Mouse (Mus musculus) small intestine, adult 2 months (tissue): ENCODE results near the gene Odr4. TPM values are rescaled to one million over a fixed set of nuclear protein-coding genes. Genes with fewer than 3 reads are reported as not detected.

Experiments used
- H3K27ac ChIP-seq: fragments of 200-500 bp; 2 replicates; pipeline ENCODE4 v1.5.1; 2012; ENCODE audit warnings: low read depth, low read length, control low read depth, inconsistent platforms; ENCODE audit not compliant: insufficient read depth
- H3K27me3 ChIP-seq: fragments of 200-500 bp; 2 replicates; pipeline ENCODE4 v1.6.1; 2012; ENCODE audit warnings: mild to moderate bottlenecking, moderate library complexity, low read length, inconsistent platforms; ENCODE audit not compliant: control insufficient read depth, insufficient read depth
- H3K36me3 ChIP-seq: fragments of 200-500 bp; 2 replicates; pipeline ENCODE4 v1.6.1; 2012; ENCODE audit warnings: mild to moderate bottlenecking, low read length, control low read depth, inconsistent platforms; ENCODE audit not compliant: control insufficient read depth, insufficient read depth
- H3K4me1 ChIP-seq: fragments of 200-500 bp; 2 replicates; pipeline ENCODE4 v1.6.1; 2012; ENCODE audit warnings: low read length, inconsistent platforms, mixed read lengths; ENCODE audit not compliant: control insufficient read depth, insufficient read depth, insufficient read length
- H3K4me3 ChIP-seq: fragments of 200-500 bp; 2 replicates; pipeline ENCODE4 v1.5.1; 2012; ENCODE audit warnings: low read depth, mild to moderate bottlenecking, control low read depth, inconsistent platforms, low read length, moderate library complexity
- CTCF ChIP-seq: fragments of 200-500 bp; IDR thresholded peaks from 2 replicates; pipeline ENCODE4 v1.5.1; 2012; ENCODE audit warnings: low read depth, mild to moderate bottlenecking, control low read depth, inconsistent platforms, low read length, moderate library complexity, mixed read lengths; ENCODE audit not compliant: insufficient replicate concordance, insufficient read length; ENCODE audit errors: extremely low read depth
- POLR2A ChIP-seq: fragments of 200-500 bp; IDR thresholded peaks from 2 replicates; pipeline ENCODE4 v1.6.1; 2012; ENCODE audit warnings: low read depth, mild to moderate bottlenecking, control low read depth, inconsistent platforms, low read length, moderate library complexity
- whole genome bisulfite sequencing: fragments of 180-500 bp; shearing (Covaris S2); methylation state at CpG from one replicate; pipeline ENCODE4 v1.1.7; 2018; 5-methylcytosine and 5-hydroxymethylcytosine counted together
- polyA plus RNA-seq: library from polyadenylated mRNA; depleted of rRNA; stranded (reverse); fragments of >200 nt; gene quantifications from 2 replicates; pipeline ENCODE4 v1.2.3, GENCODE M21; 2012

Odr4 gene
- polyA plus RNA-seq, 1 experiment: 1.5 TPM

- 89% methylated on average over 6 of the region's 6 CpGs for WGBS
- Histone ChIP-seq H3K4me1 (no peaks in the 10 kb centered on the region; the same call in 1 of the 2 replicates), H3K27me3 (no peaks in the 10 kb centered on the region), H3K36me3 (peaks cover 26% of the 10 kb centered on the region), H3K27ac (no peak overlapping the region), H3K4me3 (no peak overlapping the region)
- no peak for TF ChIP-seq POLR2A
Observed at GRCm38 (mm10) chr1:150389390-150390129, 3.3 kb downstream of the Odr4 start.

GRCm38 (mm10) chr1:150387572-150387971 is 5.3 kb downstream of the Odr4 start:
- Histone ChIP-seq H3K27me3 (no peaks in the 10 kb centered on the region), H3K4me1 (no peaks in the 10 kb centered on the region; the same call in 1 of the 2 replicates), H3K36me3 (peaks cover 34% of the 10 kb centered on the region), H3K4me3 (no peak overlapping the region), H3K27ac (no peak overlapping the region)
- 91% methylated on average over 9 of the region's 9 CpGs for WGBS
- TF ChIP-seq POLR2A: no peak
- no peak for TF ChIP-seq CTCF

DNA sequence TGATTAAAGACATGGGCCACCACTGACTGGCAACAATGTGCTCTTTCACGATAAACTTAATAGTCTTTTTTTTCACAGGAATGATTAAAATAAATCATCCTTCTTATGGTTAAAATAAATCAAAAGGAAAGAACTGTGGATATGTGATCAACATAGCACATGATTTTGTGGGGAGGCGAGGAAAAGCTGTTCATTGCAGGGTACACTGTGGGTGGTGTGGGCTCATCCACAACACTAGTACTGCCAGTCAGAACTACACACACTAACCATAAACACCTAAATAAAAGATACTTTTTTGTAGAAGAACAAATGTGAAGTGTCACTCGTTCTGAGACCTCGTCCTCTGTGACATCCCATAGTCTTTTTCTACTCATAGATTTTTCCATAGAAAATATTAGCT is 8.7 kb downstream of the Odr4 start:
- no peak for TF ChIP-seq CTCF
- no peak for TF ChIP-seq POLR2A
- 94% methylated on average over 4 of the region's 4 CpGs for WGBS
- Histone ChIP-seq H3K36me3 (peaks cover 35% of the 10 kb centered on the region), H3K27me3 (no peaks in the 10 kb centered on the region), H3K4me3 (no peak overlapping the region), H3K27ac (no peak overlapping the region), H3K4me1 (no peaks in the 10 kb centered on the region)

DNA sequence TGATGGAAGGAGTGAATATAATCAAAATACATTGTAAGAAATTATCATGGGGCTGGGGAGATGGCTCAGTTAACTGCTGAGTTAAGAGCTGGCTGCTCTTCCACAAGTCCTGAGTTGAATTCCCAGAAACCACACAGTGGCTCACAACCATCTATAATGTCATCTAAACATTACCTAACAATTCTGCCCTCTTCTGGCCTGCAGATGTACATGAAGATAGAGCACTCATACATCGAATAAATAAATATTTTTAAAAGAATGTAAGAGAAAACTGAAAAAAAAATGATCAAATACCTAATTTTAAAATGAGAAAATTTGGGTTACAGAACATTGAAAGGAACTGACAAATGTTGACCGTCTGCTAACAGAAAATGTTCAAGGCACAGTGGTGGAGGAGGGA is 18.6 kb downstream of the Odr4 start:
- H3K27ac ChIP-seq: no peak overlapping the region
- peaks cover 19% of the 10 kb centered on the region for H3K36me3 ChIP-seq
- H3K4me1 ChIP-seq: no peaks in the 10 kb centered on the region
- TF ChIP-seq CTCF (no peak), POLR2A (no peak)
- H3K4me3 ChIP-seq: no peak overlapping the region
- 88% methylated on average over 2 of the region's 2 CpGs for WGBS
- no peaks in the 10 kb centered on the region for H3K27me3 ChIP-seq

DNA sequence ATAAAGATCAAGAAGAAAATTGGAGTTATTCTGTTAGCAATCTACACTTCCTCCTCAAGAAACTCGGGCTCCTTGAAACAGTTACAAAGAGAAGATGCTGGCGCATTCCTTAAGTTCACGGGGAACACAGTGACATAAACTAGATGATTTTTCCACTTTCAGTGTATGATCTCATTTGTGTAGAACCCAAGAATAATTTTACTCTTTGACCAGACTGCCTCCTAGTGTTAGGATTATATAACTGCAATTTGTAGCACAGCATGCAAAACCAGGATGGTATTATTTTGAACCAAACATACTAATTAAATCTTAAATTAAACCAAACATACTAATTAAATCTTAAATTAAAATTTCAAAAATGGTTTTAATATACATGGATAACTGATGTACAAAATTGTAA is 20.0 kb downstream of the Odr4 start:
- Histone ChIP-seq H3K27ac (no peak overlapping the region), H3K27me3 (no peaks in the 10 kb centered on the region), H3K36me3 (peaks cover 17% of the 10 kb centered on the region), H3K4me3 (no peak overlapping the region), H3K4me1 (no peaks in the 10 kb centered on the region)
- WGBS: 79% methylated on average over 3 of the region's 3 CpGs
- TF ChIP-seq POLR2A: no peak
- TF ChIP-seq CTCF: no peak

- WGBS: 56% methylated on average over 1 of the region's 1 CpGs
- Histone ChIP-seq H3K27ac (no peak overlapping the region), H3K36me3 (peaks cover 19% of the 10 kb centered on the region), H3K27me3 (no peaks in the 10 kb centered on the region), H3K4me3 (no peak overlapping the region), H3K4me1 (no peaks in the 10 kb centered on the region)
- TF ChIP-seq POLR2A (no peak), CTCF (no peak)
Observed at GRCm38 (mm10) chr1:150360864-150361263, 32.0 kb downstream of the Odr4 start.

- H3K27me3 ChIP-seq: no peaks in the 10 kb centered on the region
- no peak overlapping the region for H3K4me3 ChIP-seq
- no peaks in the 10 kb centered on the region for H3K36me3 ChIP-seq
- no peaks in the 10 kb centered on the region for H3K4me1 ChIP-seq
- H3K27ac ChIP-seq: no peak overlapping the region
- 52% methylated on average over 2 of the region's 2 CpGs for WGBS
- TF ChIP-seq CTCF: no peak
- no peak for TF ChIP-seq POLR2A
Observed at GRCm38 (mm10) chr1:150335111-150335510, 57.8 kb downstream of the Odr4 start.
